Mouse (Mus musculus): ENCODE measurements at regions not wholly inside any gene's neighbourhood (a gene's known extent, or its start where the extent isn't known, plus 50 kb on each side); places are given as distances from the start of the nearest gene placed in this dataset.

- DNase-seq (ENCODE audit: low spot score, missing footprints) (no peak), ATAC-seq (ENCODE audit: low FRiP score) (no peak)
- no peak overlapping the region for H3K4me2 ChIP-seq
- H3K9ac ChIP-seq (ENCODE audit: low read length): no peak overlapping the region
- H3K4me1 ChIP-seq (ENCODE audit: control insufficient read depth, insufficient read depth, low read length): no peaks in the 10 kb centered on the region
- WGBS: 31% methylated on average over 6 of the region's 6 CpGs
- H3K27me3 ChIP-seq (ENCODE audit: control insufficient read depth, insufficient read depth, low read length): peaks cover 12% of the 10 kb centered on the region; the same call in 1 of the 2 replicates
- no peaks in the 10 kb centered on the region for H3K9me3 ChIP-seq (ENCODE audit: control insufficient read depth, low read length)
- H3K36me3 ChIP-seq (ENCODE audit: control insufficient read depth, insufficient read depth, low read length): no peaks in the 10 kb centered on the region
- H3K4me3 ChIP-seq (ENCODE audit: low read depth, low read length): no peak overlapping the region
- no peak overlapping the region for H3K27ac ChIP-seq (ENCODE audit: low read depth, low read length)
Measured at GRCm38 (mm10) chr8:115420131-115420530, 287.5 kb downstream of the Maf start.

DNA sequence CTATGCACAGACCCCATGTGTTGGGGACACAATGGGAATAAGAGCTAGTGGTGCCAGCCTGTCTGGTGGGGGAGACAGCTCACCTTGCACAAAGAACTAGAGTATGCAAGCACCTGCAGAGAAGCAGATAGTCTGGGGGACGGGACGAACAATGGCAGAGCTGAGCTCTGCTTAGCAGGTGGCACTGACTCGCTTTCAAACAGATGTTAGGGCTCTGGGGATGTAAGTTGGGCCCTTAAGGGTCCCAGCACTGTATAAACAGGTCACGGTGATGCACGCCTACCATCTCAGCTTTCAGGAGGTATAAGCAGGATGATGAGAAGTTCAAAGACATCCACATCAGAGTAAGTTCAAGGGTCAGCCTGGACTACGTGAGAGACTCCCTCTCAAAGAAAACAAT lies 289.5 kb downstream of the Maf start:
- ATAC-seq (ENCODE audit: low FRiP score) (no peak), DNase-seq (ENCODE audit: low spot score, missing footprints) (no peak)
- peaks cover 3% of the 10 kb centered on the region; the same call in 1 of the 2 replicates for H3K4me1 ChIP-seq (ENCODE audit: control insufficient read depth, insufficient read depth, low read length)
- no peaks in the 10 kb centered on the region; the same call in 1 of the 2 replicates for H3K27me3 ChIP-seq (ENCODE audit: control insufficient read depth, insufficient read depth, low read length)
- H3K4me3 ChIP-seq (ENCODE audit: low read depth, low read length): no peak overlapping the region
- no peak overlapping the region for H3K9ac ChIP-seq (ENCODE audit: low read length)
- H3K4me2 ChIP-seq: no peak overlapping the region
- WGBS: 53% methylated on average over 6 of the region's 6 CpGs
- H3K36me3 ChIP-seq (ENCODE audit: control insufficient read depth, insufficient read depth, low read length): no peaks in the 10 kb centered on the region
- H3K27ac ChIP-seq (ENCODE audit: low read depth, low read length): no peak overlapping the region
- H3K9me3 ChIP-seq (ENCODE audit: control insufficient read depth, low read length): no peaks in the 10 kb centered on the region

GRCm38 (mm10) chr8:115414061-115414473 lies 293.5 kb downstream of the Maf start:
- no peaks in the 10 kb centered on the region for H3K36me3 ChIP-seq (ENCODE audit: control insufficient read depth, insufficient read depth, low read length)
- no peaks in the 10 kb centered on the region for H3K9me3 ChIP-seq (ENCODE audit: control insufficient read depth, low read length)
- peak; percentile 52 for ATAC-seq (ENCODE audit: low FRiP score)
- DNase-seq (ENCODE audit: low spot score, missing footprints): peak; percentile 86
- no peak overlapping the region for H3K4me2 ChIP-seq
- no peak overlapping the region for H3K4me3 ChIP-seq (ENCODE audit: low read depth, low read length)
- H3K9ac ChIP-seq (ENCODE audit: low read length): no peak overlapping the region
- H3K4me1 ChIP-seq (ENCODE audit: control insufficient read depth, insufficient read depth, low read length): peaks cover 3% of the 10 kb centered on the region; the same call in 1 of the 2 replicates
- no peak overlapping the region; the same call in 1 of the 2 replicates for H3K27ac ChIP-seq (ENCODE audit: low read depth, low read length)
- 26% methylated on average over 7 of the region's 7 CpGs for WGBS
- no peaks in the 10 kb centered on the region; the same call in 1 of the 2 replicates for H3K27me3 ChIP-seq (ENCODE audit: control insufficient read depth, insufficient read depth, low read length)

DNA sequence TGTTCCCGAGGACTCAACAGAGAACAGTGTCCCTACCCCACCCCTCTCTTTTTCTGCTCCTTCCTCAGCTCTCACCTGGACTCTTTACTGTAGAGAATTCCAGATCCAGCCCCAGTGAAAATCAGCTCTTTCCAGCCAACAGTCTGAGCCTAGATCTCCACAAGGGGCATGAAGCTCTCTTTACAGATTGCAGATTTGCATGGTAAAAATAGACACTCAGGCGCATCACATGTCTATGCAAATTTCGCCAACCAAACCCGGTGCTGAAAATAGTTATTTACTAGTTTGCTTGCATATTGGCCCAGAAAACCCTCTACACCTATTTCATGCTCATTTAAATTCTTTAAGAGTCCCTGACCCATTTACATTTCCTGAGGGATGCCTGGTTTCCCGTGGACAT lies 295.8 kb downstream of the Maf start:
- H3K4me2 ChIP-seq: no peak overlapping the region
- DNase-seq (ENCODE audit: low spot score, missing footprints): peak; percentile 60
- no peak for ATAC-seq (ENCODE audit: low FRiP score)
- H3K9me3 ChIP-seq (ENCODE audit: control insufficient read depth, low read length): no peaks in the 10 kb centered on the region
- no peak overlapping the region for H3K9ac ChIP-seq (ENCODE audit: low read length)
- peaks cover 3% of the 10 kb centered on the region; the same call in 1 of the 2 replicates for H3K4me1 ChIP-seq (ENCODE audit: control insufficient read depth, insufficient read depth, low read length)
- H3K27ac ChIP-seq (ENCODE audit: low read depth, low read length): no peak overlapping the region
- H3K36me3 ChIP-seq (ENCODE audit: control insufficient read depth, insufficient read depth, low read length): no peaks in the 10 kb centered on the region
- no peak overlapping the region for H3K4me3 ChIP-seq (ENCODE audit: low read depth, low read length)
- 85% methylated on average over 5 of the region's 5 CpGs for WGBS
- H3K27me3 ChIP-seq (ENCODE audit: control insufficient read depth, insufficient read depth, low read length): no peaks in the 10 kb centered on the region

- ATAC-seq (ENCODE audit: low FRiP score) (no peak), DNase-seq (ENCODE audit: low spot score, missing footprints) (no peak)
- Histone ChIP-seq H3K4me1 (ENCODE audit: control insufficient read depth, insufficient read depth, low read length) (peaks cover 3% of the 10 kb centered on the region; the same call in 1 of the 2 replicates), H3K9me3 (ENCODE audit: control insufficient read depth, low read length) (no peaks in the 10 kb centered on the region), H3K27ac (ENCODE audit: low read depth, low read length) (no peak overlapping the region), H3K9ac (ENCODE audit: low read length) (no peak overlapping the region), H3K27me3 (ENCODE audit: control insufficient read depth, insufficient read depth, low read length) (no peaks in the 10 kb centered on the region), H3K36me3 (ENCODE audit: control insufficient read depth, insufficient read depth, low read length) (no peaks in the 10 kb centered on the region), H3K4me3 (ENCODE audit: low read depth, low read length) (no peak overlapping the region), H3K4me2 (no peak overlapping the region)
- 94% methylated on average over 4 of the region's 4 CpGs for WGBS
Measured at GRCm38 (mm10) chr8:115411061-115411460, 296.5 kb downstream of the Maf start.

GRCm38 (mm10) chr8:115410191-115410590 lies 297.4 kb downstream of the Maf start:
- H3K27me3 ChIP-seq (ENCODE audit: control insufficient read depth, insufficient read depth, low read length): no peaks in the 10 kb centered on the region
- DNase-seq (ENCODE audit: low spot score, missing footprints) (no peak), ATAC-seq (ENCODE audit: low FRiP score) (no peak)
- H3K4me1 ChIP-seq (ENCODE audit: control insufficient read depth, insufficient read depth, low read length): peaks cover 3% of the 10 kb centered on the region; the same call in 1 of the 2 replicates
- H3K27ac ChIP-seq (ENCODE audit: low read depth, low read length): no peak overlapping the region
- H3K36me3 ChIP-seq (ENCODE audit: control insufficient read depth, insufficient read depth, low read length): no peaks in the 10 kb centered on the region
- 97% methylated on average over 3 of the region's 3 CpGs for WGBS
- no peak overlapping the region for H3K9ac ChIP-seq (ENCODE audit: low read length)
- H3K9me3 ChIP-seq (ENCODE audit: control insufficient read depth, low read length): no peaks in the 10 kb centered on the region
- no peak overlapping the region for H3K4me3 ChIP-seq (ENCODE audit: low read depth, low read length)
- no peak overlapping the region for H3K4me2 ChIP-seq

GRCm38 (mm10) chr8:115407535-115407934 lies 300.1 kb downstream of the Maf start:
- no peak overlapping the region for H3K27ac ChIP-seq (ENCODE audit: low read depth, low read length)
- no peak for ATAC-seq (ENCODE audit: low FRiP score)
- H3K36me3 ChIP-seq (ENCODE audit: control insufficient read depth, insufficient read depth, low read length): no peaks in the 10 kb centered on the region
- WGBS: 86% methylated on average over 4 of the region's 4 CpGs
- no peaks in the 10 kb centered on the region for H3K9me3 ChIP-seq (ENCODE audit: control insufficient read depth, low read length)
- no peak overlapping the region for H3K9ac ChIP-seq (ENCODE audit: low read length)
- no peak overlapping the region for H3K4me3 ChIP-seq (ENCODE audit: low read depth, low read length)
- no peaks in the 10 kb centered on the region for H3K4me1 ChIP-seq (ENCODE audit: control insufficient read depth, insufficient read depth, low read length)
- H3K27me3 ChIP-seq (ENCODE audit: control insufficient read depth, insufficient read depth, low read length): no peaks in the 10 kb centered on the region
- no peak for DNase-seq (ENCODE audit: low spot score, missing footprints)
- H3K4me2 ChIP-seq: no peak overlapping the region

GRCm38 (mm10) chr8:115403601-115404000 lies 304.0 kb downstream of the Maf start:
- Histone ChIP-seq H3K36me3 (ENCODE audit: control insufficient read depth, insufficient read depth, low read length) (no peaks in the 10 kb centered on the region), H3K9ac (ENCODE audit: low read length) (no peak overlapping the region), H3K4me3 (ENCODE audit: low read depth, low read length) (no peak overlapping the region), H3K9me3 (ENCODE audit: control insufficient read depth, low read length) (no peaks in the 10 kb centered on the region), H3K27ac (ENCODE audit: low read depth, low read length) (no peak overlapping the region), H3K4me1 (ENCODE audit: control insufficient read depth, insufficient read depth, low read length) (no peaks in the 10 kb centered on the region), H3K4me2 (no peak overlapping the region), H3K27me3 (ENCODE audit: control insufficient read depth, insufficient read depth, low read length) (no peaks in the 10 kb centered on the region)
- DNase-seq (ENCODE audit: low spot score, missing footprints) (peak; percentile 75), ATAC-seq (ENCODE audit: low FRiP score) (no peak)
- 80% methylated on average over 4 of the region's 4 CpGs for WGBS

- no peaks in the 10 kb centered on the region for H3K27me3 ChIP-seq (ENCODE audit: control insufficient read depth, insufficient read depth, low read length)
- DNase-seq (ENCODE audit: low spot score, missing footprints) (peak; percentile 81), ATAC-seq (ENCODE audit: low FRiP score) (no peak)
- H3K36me3 ChIP-seq (ENCODE audit: control insufficient read depth, insufficient read depth, low read length): no peaks in the 10 kb centered on the region
- no peaks in the 10 kb centered on the region for H3K9me3 ChIP-seq (ENCODE audit: control insufficient read depth, low read length)
- H3K4me1 ChIP-seq (ENCODE audit: control insufficient read depth, insufficient read depth, low read length): no peaks in the 10 kb centered on the region
- WGBS: 75% methylated on average over 10 of the region's 10 CpGs
- no peak overlapping the region for H3K4me2 ChIP-seq
- no peak overlapping the region for H3K4me3 ChIP-seq (ENCODE audit: low read depth, low read length)
- H3K9ac ChIP-seq (ENCODE audit: low read length): no peak overlapping the region
- no peak overlapping the region for H3K27ac ChIP-seq (ENCODE audit: low read depth, low read length)
Measured at GRCm38 (mm10) chr8:115402471-115403197, 305.0 kb downstream of the Maf start.
